Mouse (Mus musculus) ovary, postnatal 14 days (tissue): ENCODE results near the gene Plod3.

Source experiments
- DNase-seq: peaks from one replicate; pipeline ENCODE4 v3.0.0; 2022; ENCODE audit warnings: low spot score

Plod3 gene

DNA sequence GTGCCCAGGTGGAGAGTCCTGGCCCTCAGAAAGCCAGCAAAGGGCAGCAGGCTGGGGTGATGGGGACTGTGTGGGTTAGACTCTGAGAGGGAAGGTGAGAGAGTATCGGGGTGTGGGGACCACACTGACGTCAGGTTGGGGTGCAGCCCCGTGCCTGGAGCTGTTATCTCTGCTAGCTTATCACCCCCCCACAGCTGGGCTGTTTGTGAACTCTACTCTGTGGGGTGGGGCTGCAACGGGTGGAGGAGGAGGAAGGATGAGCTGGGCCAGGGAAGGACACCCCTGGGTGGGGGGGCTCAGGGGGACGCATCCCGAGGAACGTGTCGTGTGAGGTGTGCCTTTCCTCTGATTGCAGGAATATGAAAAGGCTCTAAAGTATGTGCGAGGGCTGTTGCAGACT is 21.6 kb upstream of the Plod3 start:
- DNase-seq = no peak

DNA sequence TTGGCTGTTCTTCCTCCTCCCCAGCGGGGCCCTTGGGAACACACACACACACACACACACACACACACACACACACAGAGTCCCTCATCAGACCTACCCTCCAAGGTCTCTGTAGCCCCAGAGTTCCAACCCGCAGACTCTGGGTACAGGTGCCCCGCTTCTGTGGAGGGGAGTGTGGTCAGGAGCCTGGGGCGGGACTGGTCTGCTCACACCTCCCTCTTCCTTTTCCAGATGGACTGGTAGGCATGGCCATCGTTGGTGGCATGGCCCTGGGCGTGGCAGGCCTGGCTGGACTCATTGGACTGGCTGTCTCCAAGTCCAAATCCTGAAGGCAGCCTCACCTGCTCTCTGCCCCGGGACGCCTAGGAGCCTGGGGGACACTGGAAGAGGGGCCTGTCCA is 21.1 kb upstream of the Plod3 start:
- DNase-seq = no peak

DNA sequence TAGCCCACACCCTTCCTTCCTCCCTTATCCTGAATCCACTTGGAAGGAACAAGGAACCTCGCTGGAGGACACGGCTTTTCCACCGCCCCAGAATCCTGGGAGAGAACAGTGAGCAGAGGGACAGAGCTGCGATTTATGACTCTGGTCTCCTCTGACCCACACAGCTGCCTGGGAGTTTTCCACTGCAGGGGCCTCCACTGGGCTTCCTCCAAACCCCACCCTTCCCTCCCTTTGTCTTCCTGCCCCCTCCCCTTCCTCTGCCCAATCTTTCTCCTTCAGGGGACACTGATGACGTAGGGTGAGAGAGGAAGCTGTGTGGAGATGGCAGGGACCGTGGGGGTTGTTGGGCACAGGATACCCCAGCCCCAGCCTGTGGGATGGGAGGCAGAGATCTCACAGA is 20.5 kb upstream of the Plod3 start, which contains the start of gene Cldn15:
TSS of gene Cldn15 (plus strand) at position 286 of the 400 bp plus-strand sequence.
- no peak for DNase-seq

DNA sequence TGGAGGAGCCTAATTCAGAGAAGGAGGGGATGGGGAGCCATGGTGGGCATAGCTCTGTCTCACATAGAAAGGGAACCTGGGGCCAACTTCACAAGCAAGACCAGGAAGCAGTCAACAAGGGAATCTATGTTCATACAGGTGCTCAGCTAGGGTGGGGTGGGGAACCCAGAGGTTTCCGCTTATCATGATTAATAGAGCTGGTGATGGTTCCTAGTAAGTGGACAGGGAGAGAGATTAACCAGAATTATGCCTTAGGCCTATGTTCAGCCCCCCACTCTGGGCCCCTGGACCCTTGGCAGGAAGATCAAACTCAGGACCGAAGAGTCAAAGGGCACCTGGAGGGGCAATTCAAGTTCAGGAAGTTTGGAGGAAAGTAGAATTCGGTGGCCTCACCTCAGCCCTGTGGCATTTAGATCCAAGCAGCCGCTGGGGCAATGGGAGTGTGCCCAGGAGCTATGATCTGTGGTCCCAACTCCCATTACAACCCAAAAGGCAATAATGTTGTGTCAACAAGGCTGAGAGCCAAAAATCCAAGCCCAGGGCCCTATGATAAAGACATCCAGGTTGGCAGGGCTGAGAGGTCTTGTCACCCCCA is 19.9 kb upstream of the Plod3 start:
- DNase-seq = no peak

DNA sequence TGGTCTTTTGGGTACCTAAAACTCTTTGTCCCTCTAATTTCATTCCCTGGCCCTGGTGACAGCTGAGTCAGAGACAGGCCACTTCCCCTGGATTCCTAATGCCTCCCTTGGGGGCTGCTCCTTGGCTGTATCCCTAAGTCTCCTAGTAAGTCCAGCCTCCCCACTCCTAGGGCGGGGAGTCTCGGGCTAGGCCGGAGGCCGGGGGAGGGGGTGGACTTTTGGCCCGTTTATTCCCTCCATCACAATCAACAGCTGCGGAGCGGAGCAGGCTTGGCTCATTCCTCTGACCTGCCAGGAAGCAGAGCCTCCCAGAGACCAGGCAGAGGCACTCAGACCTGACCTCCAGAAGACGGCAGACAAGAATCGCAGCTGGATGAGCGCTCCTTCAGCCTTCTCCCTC is 19.2 kb upstream of the Plod3 start:
- peak; percentile 49 for DNase-seq

DNA sequence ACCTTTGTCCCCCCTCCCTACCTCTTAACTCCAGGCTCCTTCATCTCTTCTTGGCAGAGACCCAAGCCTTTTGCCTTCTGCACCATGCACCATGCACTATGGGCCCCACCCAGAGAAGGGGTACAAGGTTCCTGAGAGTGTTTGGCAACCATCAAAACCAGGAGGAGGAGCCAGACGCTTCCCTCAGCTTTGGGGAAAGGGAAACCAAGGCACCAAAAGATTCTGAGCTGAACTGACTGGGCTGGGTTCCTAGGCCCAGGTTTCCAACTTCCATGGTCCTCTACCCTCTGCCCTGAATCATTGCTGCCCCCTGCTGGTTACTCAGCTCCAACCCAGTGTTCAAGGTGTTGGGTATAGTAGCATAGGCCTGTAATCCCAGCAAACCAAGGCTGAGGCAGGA is 16.1 kb upstream of the Plod3 start:
- DNase-seq = peak; percentile 66

DNA sequence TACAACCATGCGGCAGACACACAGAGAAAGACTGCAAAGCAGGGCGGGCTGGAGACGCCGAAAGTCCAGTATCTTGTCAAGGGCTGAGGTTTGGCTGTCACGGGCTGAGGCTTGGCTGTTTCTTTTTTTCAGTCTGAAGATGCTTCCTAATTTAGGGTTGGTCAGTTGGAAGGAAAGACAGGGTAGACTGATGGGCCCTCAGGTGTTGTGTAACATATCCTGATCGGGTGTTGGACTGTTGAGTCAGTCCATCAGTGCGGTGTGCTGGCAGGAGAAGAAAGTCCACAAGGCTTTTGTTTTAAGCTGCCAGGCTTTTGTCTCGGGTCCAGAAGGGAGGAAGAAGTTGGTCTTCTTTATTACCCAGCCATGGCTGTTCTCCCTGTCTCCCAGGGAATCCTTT is 13.1 kb upstream of the Plod3 start:
- no peak for DNase-seq

DNA sequence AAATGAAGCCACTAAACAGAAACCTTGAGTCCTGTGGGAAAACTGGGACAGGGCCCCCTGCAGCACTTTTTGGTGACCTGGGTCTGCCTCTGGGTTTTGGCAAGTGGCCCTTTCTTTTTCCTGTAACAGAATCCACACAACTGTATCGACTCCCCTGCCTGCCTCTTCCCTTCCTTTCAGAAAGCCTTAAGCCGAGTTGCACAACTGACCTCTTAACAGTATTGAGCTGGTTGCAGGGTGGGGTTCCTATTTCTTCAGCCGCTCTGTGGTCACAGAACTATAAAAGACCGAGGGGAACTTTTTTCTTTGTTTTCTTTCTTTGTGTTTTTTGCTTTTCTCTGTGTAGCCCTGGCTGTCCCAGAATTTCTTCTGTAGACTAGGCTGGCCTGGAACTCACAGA is 9.1 kb upstream of the Plod3 start:
- DNase-seq = no peak

DNA sequence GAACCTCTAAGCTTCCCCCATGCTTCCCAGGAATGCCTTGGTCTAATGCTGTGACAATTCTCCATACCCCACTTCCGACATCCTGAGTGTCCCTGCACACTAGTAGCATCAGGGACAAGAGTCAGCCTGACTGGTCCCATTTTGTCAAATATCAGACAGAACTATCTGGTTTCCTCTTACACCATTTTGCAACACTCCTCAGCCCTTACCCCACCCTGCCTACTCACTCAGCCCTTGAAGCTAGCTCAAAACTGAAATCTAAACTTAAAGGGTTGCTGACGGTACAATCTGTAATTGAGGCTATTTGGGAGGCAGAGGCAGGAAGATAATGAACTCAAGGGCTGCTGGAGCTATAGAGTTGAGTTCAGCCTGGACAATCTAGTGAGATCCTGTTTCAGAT is 7.1 kb upstream of the Plod3 start:
- no peak for DNase-seq

DNA sequence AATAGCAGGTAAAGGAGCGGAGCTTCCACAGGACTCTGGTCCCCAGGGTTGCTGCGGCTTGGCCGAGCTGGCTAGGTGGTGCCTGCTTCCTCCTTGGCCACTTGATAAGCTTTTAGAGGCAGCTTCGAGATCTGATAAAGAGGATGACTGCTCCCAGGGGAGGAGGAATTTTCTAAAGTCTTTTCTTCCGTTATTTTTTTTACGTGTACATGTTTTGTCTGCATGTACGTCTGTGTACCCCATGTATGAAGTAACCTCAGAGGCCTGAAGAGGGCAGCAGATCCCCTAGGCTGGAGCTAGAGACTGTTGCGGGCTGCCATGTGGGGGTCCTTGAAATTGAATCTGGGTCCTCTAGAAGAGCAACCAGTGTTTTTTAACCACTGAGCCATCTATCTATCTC is 5.8 kb upstream of the Plod3 start:
- DNase-seq = no peak

DNA sequence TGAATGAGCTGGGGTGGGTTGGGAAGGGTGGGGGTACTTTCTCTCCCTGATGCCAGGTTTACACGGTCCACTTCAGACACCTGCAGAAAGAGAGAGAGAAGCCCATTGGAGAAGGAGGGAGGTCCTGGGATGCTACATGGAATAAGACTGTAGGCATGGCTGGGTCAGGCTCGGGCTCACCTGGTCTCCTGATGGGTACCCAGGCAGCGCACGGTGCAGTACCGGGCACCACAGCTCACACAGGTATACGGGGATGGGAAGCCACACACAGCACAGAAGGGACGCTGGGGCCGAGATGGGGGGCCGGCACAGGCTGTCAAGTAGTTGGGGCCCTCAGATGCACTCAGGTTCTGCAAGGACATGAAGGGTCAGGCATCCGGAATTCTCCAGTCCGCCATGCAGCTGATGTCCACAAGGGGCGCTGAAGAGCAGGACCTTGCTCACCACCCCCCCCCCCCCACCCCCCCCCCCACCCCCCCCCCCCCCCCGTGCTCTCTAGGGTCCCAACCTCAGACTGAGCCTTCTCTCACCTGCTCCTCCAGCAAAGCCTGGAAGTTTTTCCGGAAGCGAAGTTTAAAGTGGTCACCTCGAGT is 4.4 kb upstream of the Plod3 start:
- DNase-seq = no peak

DNA sequence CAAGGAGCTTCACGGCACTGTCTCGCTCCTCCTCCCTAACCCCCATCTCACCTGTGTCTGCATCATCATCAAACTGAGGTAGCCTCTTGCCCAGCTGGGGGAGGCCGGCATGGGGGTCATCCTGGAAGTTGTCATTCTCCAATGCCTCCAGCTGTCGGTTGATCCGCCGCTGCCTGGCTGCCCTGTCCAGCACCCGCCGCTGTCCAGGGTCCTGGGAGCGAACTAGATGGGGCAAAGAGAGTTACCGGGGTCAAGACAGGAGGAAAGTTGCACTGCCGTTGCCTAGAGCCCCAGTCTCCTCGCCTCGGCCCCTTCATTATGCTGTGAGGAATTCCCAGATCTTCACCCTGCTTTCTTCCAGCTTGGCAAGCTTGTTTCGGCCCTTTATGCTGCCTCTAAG is 2.0 kb upstream of the Plod3 start:
- no peak for DNase-seq

DNA sequence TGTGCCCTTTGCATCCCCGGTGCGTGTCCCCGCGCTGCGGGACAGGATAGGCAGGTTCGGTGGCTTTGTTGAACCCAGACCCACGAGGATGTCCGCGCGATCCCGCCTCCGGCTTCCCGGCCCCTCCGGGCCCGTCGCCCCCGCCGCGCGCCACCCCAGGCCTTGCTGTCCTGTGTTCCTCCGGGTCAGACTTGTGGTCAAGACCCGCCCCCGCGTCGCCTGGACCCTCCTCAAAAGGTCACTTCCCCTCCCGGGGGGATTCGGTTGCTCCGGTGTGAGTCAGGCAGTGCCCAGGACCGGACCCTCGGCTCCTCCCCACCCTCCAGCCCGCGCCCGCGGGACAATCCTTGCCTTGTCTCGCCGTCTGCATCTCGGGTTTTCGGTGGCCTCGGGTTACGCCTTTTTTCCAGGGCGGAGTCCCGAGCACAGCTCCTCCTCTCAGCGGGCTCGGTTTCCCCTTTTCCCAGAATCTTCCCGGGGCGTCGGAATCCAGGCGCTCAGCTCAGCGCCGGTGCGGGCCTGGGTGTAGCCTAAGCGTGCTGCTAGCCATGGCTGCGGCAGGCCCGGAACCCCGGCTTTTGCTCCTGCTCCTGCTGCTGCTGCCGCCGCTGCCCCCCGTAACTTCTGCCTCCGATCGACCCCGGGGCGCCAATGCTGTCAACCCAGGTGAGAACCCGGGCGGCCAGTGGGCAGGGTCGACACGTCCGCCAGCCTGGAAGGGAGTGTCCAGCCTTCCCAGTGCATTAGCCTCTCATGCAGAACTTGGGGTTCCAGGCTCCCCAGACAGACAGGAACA is 517 bp downstream of the Plod3 start:
- DNase-seq = peak; percentile 69

DNA sequence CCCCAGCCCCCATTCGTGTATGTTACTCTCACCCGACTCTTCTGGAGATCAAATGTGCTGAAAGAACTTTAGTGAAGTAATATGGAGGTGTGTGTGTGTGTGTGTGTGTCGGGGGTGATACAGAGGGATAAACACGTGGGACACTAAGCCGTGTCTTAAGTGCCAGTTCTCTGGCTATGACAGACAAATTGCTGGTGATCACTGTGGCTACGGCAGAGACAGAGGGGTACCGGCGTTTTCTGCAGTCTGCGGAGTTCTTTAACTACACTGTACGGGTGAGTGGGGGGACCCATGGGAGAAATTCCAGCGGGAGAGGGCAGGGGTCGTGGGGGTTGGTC is 1.1 kb downstream of the Plod3 start, which contains the start of gene Znhit1:
TSS of gene Znhit1 (minus strand) at position 88 of the 338 bp plus-strand sequence.
- no peak for DNase-seq

DNA sequence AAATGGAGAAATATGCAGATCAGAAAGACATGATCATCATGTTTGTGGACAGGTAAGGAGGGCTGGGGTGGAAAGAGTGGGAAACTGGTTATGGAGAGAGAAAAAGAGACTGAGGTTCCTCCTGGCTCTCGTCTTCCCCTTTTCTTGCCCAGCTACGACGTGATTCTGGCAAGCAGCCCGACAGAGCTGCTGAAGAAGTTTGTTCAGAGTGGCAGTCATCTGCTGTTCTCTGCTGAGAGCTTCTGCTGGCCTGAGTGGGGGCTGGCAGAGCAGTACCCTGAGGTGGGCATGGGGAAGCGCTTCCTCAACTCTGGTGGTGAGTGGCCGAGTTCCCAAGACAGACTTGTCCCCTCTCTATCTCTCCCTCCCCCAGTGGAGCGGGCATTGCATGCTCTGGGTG is 1.6 kb downstream of the Plod3 start:
- no peak for DNase-seq

DNA sequence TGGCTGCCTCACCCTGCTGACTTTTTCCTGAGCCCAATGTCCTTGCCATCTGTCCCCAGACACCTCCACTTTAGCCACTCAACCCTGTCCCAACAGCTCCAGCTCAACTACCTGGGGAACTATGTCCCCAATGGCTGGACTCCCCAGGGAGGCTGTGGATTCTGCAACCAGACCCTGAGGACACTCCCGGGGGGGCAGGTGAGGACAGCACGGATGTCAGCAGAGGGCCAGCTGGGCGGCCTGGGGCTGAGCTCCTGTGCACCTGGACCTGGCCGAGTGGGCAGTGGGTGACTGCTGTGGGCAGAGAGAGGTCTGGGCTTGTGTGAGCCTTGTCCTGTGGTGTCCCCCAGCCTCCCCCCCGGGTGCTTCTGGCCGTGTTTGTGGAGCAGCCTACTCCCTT is 3.0 kb downstream of the Plod3 start:
- no peak for DNase-seq

DNA sequence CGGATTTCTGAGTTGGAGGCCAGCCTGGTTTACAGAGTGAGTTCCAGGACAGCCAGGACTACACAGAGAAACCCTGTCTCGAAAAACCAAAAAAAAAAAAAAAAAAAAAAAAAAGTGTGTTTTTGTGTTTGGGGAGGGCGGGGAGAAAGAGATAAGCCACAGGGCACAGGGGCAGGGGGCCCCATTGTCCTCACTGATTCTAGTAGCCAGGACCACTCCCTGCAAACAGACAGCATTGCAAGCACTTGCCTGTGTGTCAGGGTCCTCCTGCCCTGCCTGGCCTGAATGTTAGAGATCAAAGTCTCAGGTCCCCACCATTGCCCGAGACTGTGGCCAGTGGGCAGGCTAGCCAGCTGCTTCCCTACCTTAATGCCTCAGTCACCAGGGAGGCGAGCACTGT is 12.6 kb downstream of the Plod3 start:
- no peak for DNase-seq

DNA sequence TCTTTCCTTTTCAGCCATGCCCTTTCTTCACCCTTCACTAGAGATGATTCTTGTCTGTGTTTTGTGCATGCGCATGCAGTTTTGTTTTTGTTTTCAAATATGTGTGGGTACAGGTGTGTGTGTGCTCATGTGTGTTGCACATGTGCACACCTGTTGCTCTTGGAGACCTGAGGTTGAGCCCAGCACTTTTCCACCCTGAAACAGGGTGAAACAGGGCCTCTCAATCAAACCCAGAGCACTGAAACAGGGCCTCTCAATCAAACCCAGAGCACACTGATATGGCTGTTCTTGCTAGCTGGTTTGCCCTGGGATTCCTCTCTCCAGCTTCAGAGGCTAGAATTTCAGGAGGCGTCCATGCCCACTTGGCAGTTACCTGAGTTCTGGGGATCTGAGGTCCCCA is 13.8 kb downstream of the Plod3 start:
- DNase-seq = no peak

DNA sequence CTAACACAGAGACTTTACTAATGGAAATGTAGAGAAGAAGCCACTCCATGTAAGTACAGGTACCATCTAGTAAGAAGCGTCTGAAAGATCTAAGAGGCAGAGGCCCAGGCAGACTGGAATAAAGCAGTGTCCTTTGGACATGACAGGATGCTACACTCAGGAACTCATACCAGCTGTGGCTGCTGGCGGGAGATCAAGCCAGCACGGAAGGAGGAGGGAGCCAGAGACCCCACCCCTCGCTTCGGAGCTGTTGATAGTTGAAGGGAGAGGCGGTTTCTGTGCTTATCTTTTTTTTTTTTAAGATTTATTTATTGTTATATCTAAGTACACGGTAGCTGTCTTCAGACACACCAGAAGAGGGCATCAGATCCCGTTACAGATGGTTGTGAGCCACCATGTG is 20.5 kb downstream of the Plod3 start:
- no peak for DNase-seq

DNA sequence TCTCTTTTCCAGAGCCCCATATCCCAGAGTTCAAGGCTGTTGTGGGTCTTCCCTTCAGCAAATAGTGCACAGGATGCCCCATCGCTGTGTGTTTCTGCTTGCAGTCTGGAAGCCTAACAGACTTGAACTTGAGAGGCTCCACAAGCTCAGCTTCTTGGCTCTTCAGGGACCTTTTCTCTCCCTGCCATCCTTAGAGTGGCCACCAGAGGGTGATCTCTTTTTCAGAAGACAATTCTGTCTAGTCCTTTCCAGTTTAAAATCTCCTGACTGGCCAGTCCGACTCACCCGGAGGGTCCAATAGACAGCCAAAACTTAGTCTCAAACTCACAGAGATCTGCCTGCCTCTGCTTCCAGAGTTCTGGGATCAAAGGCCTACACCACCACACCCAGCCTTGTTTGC is 23.2 kb downstream of the Plod3 start:
- peak; percentile 38 for DNase-seq

DNA sequence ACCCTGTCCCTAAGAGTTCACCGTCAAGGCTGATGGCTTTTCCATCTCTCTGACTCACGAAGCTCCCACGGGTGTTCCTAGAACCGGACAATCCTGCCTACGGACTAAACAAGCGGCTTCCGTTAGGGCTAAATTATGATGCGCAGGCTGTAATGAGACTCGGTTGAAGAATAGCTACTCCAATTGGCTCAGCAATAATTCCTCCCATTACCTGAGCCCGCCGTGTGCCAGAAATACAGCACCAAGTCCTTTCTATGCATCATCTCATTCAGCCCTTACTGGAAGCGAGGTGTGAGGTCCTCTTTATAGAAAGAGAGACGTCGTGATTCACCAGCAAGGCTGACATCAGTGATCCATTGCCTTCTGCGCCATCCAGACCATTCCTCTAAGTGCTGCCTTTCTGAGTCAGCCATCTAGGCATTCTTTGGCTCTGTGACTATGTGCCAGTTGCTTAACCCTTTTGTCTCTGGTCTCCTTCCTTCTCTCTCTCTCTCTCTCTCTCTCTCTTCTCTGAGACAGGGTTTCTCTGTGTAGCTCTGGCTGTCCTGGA is 25.7 kb downstream of the Plod3 start:
- DNase-seq = no peak

DNA sequence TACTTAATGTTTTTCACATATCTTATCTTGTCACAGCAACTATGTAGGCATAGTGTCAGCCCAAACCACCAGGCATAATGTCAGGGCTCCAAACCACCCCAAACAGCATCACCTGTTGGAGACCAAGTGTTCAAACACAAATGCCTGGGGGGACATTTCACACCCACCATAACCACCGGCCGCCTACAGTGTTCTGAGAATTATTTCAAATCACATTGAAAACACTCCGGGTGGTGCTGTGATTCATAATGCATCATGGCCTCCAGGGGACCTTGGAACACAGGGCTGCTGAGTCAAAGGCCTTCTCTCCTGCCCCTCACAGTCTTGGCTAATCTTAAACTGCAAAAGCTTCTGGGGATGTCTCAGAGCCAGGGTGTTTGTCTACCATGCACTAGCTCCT is 29.1 kb downstream of the Plod3 start:
- DNase-seq = no peak

DNA sequence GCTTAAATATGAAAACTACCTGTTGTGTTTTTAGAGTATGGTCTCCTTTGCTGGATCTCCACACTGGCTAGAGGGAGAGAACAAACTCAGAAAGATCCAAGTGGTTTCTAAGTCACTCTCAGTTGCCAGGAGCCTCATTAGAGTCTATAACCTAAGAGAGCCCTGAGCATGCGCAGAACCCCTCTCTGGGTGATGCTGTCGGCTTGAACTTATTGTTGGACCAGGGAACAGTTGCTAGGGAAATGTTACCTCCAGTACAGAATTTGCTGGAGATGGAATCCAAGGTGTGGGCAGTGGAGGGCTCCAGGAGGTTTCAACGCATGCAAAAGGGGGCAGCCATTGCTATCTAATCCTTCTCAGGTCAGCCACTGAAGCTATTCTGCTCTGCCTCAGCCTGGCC is 37.5 kb downstream of the Plod3 start:
- DNase-seq = no peak
